In the genomic region with DNA sequence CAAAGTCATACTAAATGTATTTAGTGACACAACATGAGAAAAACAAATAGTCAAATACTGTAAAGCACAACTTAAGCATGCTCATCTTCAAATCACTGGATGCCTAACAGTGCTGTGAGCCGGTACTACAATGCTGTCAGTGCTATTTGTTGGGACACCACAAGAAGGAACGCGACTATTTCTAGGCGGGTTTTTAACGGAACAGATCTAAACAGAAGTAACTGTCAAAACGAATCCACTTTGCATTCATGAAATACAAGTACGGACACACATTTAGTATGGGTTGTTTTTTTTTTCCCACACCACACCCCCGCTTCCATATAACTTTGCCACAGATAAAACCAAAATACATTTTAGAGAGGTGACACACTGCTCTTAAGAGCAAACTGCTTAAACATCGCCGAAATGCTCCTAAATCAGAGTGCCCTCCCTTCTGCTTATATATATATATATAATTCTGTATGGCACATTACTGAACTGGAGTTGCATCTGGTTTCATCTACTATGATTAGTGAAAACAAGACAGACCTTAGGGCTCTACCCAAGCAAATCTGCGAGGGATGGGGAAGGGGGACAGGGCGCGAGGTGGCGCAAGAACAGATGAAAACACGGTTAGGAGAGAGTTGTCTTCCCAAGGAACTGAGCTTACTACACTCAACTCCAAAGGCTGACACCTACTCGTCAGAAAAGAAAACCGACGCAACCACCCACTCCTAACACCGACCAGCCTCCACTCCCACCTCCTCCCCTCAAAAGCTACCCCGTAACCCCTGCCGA, we compare ENCODE assay signal across 8 mouse cellular contexts. TPM values are rescaled to one million over a fixed set of nuclear protein-coding genes. Genes with fewer than 3 reads are reported as not detected.
DNase-seq lines count a peak whose midpoint lies in the region; ATAC-seq and TF ChIP-seq lines count a peak whose summit lies in the region.

No protein-coding gene starts in this region.

- WGBS in bone marrow, adult 2 months = 8% methylated on average over 21 of the region's 21 CpGs
- 19% methylated on average over 21 of the region's 21 CpGs for WGBS in forebrain, embryonic 13.5 days

- no peaks in the 10 kb centered on the region; the same call in 1 of the 2 replicates for H3K4me1 ChIP-seq in bone marrow, adult 2 months (ENCODE audit: control insufficient read depth, insufficient read depth, low read length)
- H3K4me1 ChIP-seq in forebrain, embryonic 13.5 days = peaks cover 8% of the 10 kb centered on the region

- no peak for TF ChIP-seq CTCF in bone marrow, adult 2 months (IDR thresholded peaks at IDR 0.05; ENCODE audit: control insufficient read depth, insufficient read depth, low read length)

- H3K27ac ChIP-seq in bone marrow, adult 2 months (ENCODE audit: control insufficient read depth, insufficient read depth, low read depth, low read length, poor library complexity) = peak overlapping the region; percentile 32
- H3K27ac ChIP-seq in forebrain, embryonic 13.5 days = peak overlapping the region; percentile 99

- H3K27me3 ChIP-seq in forebrain, embryonic 13.5 days = no peaks in the 10 kb centered on the region

- H3K4me2 ChIP-seq in forebrain, embryonic 13.5 days = peak overlapping the region; percentile 71

- H3K9ac ChIP-seq in forebrain, embryonic 13.5 days = peak overlapping the region; percentile 96

- no peaks in the 10 kb centered on the region for H3K9me3 ChIP-seq in forebrain, embryonic 13.5 days (replicated peaks)

- H3K4me3 ChIP-seq in bone marrow, adult 2 months (replicated peaks; ENCODE audit: control insufficient read depth, low read depth, low read length) = peak overlapping the region; percentile 79
- peak overlapping the region; percentile 85 for H3K4me3 ChIP-seq in forebrain, embryonic 13.5 days

- no peak for TF ChIP-seq POLR2A in bone marrow, adult 2 months (IDR thresholded peaks at IDR 0.05; ENCODE audit: borderline replicate concordance, control insufficient read depth, low read depth, low read length)

- no peak for ATAC-seq in forebrain, embryonic 13.5 days

- no peaks in the 10 kb centered on the region for H3K36me3 ChIP-seq in forebrain, embryonic 13.5 days (ENCODE audit: poor library complexity, severe bottlenecking)

- peak; percentile 61 for DNase-seq in embryo, embryonic 10 days (ENCODE audit: low spot score)
- DNase-seq in embryo, embryonic 9.5 days (ENCODE audit: extremely low spot score) = no peak
- peak; percentile 56 for DNase-seq in heart, postnatal 4 days
- DNase-seq in layer of hippocampus, adult 9-10 months (ENCODE audit: low spot score) = peak; percentile 11
- DNase-seq in lung, postnatal 10 days = peak; percentile 65
- DNase-seq in right cerebral cortex, adult 2 months (ENCODE audit: low spot score in 2 of 2) = peak; percentile 15 to 59

RNA-seq across cellular contexts. Expression of a gene that starts 1.7 kb away (rescaled TPM):
- 1.6 and 3.7 TPM in 2 replicates for polyA plus RNA-seq in bone marrow, adult 2 months (2011; ENCODE audit: insufficient read depth, insufficient read length, low replicate concordance, missing spikeins)
- 51.2 and 59.2 TPM in 2 replicates for polyA plus RNA-seq in forebrain, embryonic 13.5 days (2015; fragmentation: Nextera tagmentation; extraction: Ambion mirVana)
- 10 to 100 TPM; 25.2 to 29.1 TPM for total RNA-seq in heart, postnatal 4 days (2021)

Comparison
In these comparisons a context has a peak if more than half of its experiments do, and no peak if none do; other contexts are left out.
1. RNA of a gene that starts 1.7 kb away (polyA plus RNA-seq): 51.2 to 59.2 TPM in forebrain, embryonic 13.5 days; 1.6 to 3.7 TPM in bone marrow, adult 2 months; every median in the first group is over 10 times any median in the second.